Mouse (Mus musculus) skeletal muscle tissue, adult 2 months (tissue): ENCODE data around the gene Aqp1.

Experiments used
- DNase-seq: peaks from one replicate; pipeline ENCODE4 v3.0.0-alpha.2; 2012; ENCODE audit warnings: low read depth, low spot score

Gene Aqp1

GRCm38 (mm10) chr6:55356976-55357635, 20.9 kb downstream of the Aqp1 start:
- DNase-seq: no peak

GRCm38 (mm10) chr6:55357636-55358031, 21.4 kb downstream of the Aqp1 start:
- no peak for DNase-seq

GRCm38 (mm10) chr6:55358731-55359143, 22.5 kb downstream of the Aqp1 start:
- DNase-seq: no peak

- DNase-seq: no peak
These were observed 26.4 kb downstream of the Aqp1 start for GRCm38 (mm10) chr6:55362663-55363062.

- no peak for DNase-seq
These were observed 30.9 kb downstream of the Aqp1 start for GRCm38 (mm10) chr6:55367126-55367525.

- no peak for DNase-seq
These were observed 34.6 kb downstream of the Aqp1 start for GRCm38 (mm10) chr6:55370831-55371230.

- DNase-seq: no peak
These were observed 39.8 kb downstream of the Aqp1 start, which contains the start of gene Ghrhr for GRCm38 (mm10) chr6:55376076-55376475. Gene Ghrhr (plus strand): TSS chr6:55376295.

GRCm38 (mm10) chr6:55376511-55376910, 40.3 kb downstream of the Aqp1 start:
- DNase-seq: peak; percentile 53

GRCm38 (mm10) chr6:55377461-55377860, 41.2 kb downstream of the Aqp1 start:
- DNase-seq: no peak

GRCm38 (mm10) chr6:55379641-55380335, 43.6 kb downstream of the Aqp1 start:
- DNase-seq: no peak

- DNase-seq: no peak
These were observed 45.7 kb downstream of the Aqp1 start for GRCm38 (mm10) chr6:55381966-55382365.

- DNase-seq: peak; percentile 32
These were observed 47.7 kb downstream of the Aqp1 start for GRCm38 (mm10) chr6:55383897-55384296.

- no peak for DNase-seq
These were observed 48.2 kb downstream of the Aqp1 start for GRCm38 (mm10) chr6:55384356-55384951.

GRCm38 (mm10) chr6:55388546-55389169, 52.4 kb downstream of the Aqp1 start:
- no peak for DNase-seq

GRCm38 (mm10) chr6:55389321-55389720, 53.1 kb downstream of the Aqp1 start:
- DNase-seq: no peak

- DNase-seq: no peak
These were observed 55.6 kb downstream of the Aqp1 start for GRCm38 (mm10) chr6:55391814-55392213.

- DNase-seq: no peak
These were observed 56.2 kb downstream of the Aqp1 start for GRCm38 (mm10) chr6:55392453-55392852.

GRCm38 (mm10) chr6:55394854-55395253, 58.6 kb downstream of the Aqp1 start:
- DNase-seq: no peak

GRCm38 (mm10) chr6:55396176-55396575, 59.9 kb downstream of the Aqp1 start:
- no peak for DNase-seq

GRCm38 (mm10) chr6:55396622-55397041, 60.4 kb downstream of the Aqp1 start:
- no peak for DNase-seq
